Mouse (Mus musculus): ENCODE results near the gene Hagh. TPM values are rescaled to one million over a fixed set of nuclear protein-coding genes. Genes with fewer than 3 reads are reported as not detected.

Hagh gene
- polyA plus RNA-seq, 1 experiment, result not detected

DNA sequence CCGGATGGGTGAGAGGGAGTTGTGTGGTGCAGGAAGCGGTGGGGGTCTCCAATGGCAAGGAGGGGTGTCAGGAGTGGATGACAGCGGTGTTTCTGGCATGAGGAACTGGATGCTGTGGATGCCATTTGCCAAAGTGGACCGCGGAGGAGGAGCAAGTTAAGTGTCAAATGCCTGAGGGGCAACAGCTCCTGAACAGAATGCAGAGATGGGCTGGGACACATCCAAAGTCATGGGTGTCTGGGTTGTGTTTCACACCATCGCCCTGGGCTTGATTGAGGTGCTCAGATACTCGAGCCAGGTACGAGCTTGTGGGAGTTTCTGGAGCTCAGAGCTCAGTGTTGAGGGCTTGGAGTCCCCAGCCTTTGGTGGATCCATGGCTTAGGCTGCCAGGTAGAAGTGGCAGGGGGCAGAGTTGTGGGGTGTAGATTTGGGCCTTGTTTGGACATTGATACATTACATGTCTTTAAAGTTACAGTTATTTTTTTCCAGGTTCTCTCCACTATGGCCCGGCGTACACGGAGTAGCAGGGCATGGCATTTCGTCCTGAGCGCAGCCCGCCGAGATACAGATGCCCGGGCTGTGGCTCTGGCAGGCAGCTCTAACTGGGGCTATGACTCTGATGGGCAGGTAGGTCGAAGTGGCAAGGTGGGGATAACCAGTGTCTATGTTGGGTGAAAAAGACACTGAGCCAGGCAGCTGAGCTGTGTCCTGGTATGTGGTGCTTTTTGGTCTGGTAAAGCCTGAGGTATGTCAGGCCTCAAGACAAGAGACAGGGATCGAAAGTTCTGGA lies 47.5 kb downstream of the Hagh start:
- Histone ChIP-seq H3K27ac (ENCODE audit: insufficient read depth, low read depth, low read length) (0 out of 2 replicates have a peak overlapping the region, but pooled peaks have one; percentile 41), H3K4me1 (ENCODE audit: control insufficient read depth, insufficient read depth, low read length) (peaks cover 21% of the 10 kb centered on the region), H3K4me3 (ENCODE audit: insufficient read depth, low read depth, low read length) (peak overlapping the region; percentile 92)
- no peak for TF ChIP-seq POLR2A (IDR thresholded peaks at IDR 0.05; ENCODE audit: insufficient read depth, low read depth, low read length)
- TF ChIP-seq CTCF (IDR thresholded peaks at IDR 0.05; ENCODE audit: insufficient read depth, low read depth, low read length), result no peak
- 58% methylated on average over 18 of the region's 18 CpGs for WGBS

DNA sequence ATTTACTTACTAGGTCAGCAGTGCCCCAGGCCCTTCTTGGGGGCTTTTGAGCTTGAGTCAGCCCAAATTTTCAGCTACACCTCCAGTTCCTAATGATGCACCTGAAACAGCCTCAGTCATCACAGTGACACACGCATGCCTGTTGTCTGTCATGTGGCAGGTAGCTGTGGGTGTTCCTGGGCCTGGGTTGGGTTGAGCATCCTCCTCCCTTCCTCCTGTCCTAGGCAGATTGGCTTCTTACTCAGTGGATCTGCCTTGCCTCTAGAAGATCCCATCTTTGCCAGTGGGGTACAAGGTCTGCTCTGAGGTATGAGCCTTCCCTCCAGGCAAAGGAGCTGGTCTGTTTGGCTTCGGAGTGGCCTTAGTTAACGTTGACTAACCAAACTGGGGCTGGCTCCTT lies 48.9 kb downstream of the Hagh start:
- WGBS, result 84% methylated on average over 3 of the region's 3 CpGs
- TF ChIP-seq POLR2A (IDR thresholded peaks at IDR 0.05; ENCODE audit: insufficient read depth, low read depth, low read length) (no peak), CTCF (IDR thresholded peaks at IDR 0.05; ENCODE audit: insufficient read depth, low read depth, low read length) (no peak)
- H3K4me3 ChIP-seq (ENCODE audit: insufficient read depth, low read depth, low read length), result no peak overlapping the region

DNA sequence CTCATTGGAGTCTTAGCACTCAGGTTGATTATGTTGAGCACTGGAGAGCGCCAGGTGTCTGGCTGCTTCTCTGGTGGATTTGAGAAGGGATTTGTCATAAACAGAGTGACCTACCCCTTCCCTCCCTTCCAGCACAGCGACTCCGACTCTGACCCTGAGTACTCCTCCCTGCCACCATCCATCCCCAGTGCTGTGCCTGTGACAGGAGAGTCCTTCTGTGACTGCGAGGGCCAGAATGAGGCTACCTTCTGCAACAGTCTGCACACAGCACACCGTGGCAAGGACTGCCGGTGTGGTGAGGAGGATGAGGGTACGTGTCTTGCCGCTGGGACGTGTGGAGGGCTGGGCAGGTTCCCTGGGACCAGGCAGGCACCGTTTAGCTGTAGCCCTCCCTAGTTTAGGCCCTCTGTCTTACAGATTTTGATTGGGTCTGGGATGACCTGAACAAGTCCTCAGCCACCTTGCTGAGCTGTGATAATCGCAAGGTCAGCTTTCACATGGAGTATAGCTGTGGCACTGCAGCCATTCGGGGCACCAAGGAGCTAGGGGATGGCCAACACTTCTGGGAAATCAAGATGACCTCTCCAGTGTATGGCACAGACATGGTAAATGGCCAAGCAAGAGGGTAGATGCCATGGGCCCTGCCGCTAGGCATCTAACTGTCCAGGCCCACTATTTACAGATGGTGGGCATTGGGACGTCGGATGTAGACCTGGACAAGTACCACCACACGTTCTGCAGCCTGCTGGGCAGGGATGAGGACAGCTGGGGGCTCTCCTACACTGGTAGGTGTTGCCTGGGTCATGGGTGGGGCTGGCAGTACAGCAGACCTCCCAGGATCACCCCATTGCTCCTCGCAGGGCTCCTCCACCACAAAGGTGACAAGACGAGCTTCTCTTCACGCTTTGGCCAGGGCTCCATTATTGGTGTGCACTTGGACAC lies 50.5 kb downstream of the Hagh start:
- Histone ChIP-seq H3K4me3 (ENCODE audit: insufficient read depth, low read depth, low read length) (no peak overlapping the region), H3K27ac (ENCODE audit: insufficient read depth, low read depth, low read length) (no peak overlapping the region), H3K4me1 (ENCODE audit: control insufficient read depth, insufficient read depth, low read length) (peaks cover 30% of the 10 kb centered on the region)
- TF ChIP-seq CTCF (IDR thresholded peaks at IDR 0.05; ENCODE audit: insufficient read depth, low read depth, low read length), result no peak
- no peak for TF ChIP-seq POLR2A (IDR thresholded peaks at IDR 0.05; ENCODE audit: insufficient read depth, low read depth, low read length)
- WGBS, result 84% methylated on average over 19 of the region's 19 CpGs

More for the DNA sequence above, 48.9 kb downstream of the Hagh start:
- Histone ChIP-seq H3K27ac (ENCODE audit: insufficient read depth, low read depth, low read length) (no peak overlapping the region), H3K4me1 (ENCODE audit: control insufficient read depth, insufficient read depth, low read length) (peaks cover 31% of the 10 kb centered on the region)

DNA sequence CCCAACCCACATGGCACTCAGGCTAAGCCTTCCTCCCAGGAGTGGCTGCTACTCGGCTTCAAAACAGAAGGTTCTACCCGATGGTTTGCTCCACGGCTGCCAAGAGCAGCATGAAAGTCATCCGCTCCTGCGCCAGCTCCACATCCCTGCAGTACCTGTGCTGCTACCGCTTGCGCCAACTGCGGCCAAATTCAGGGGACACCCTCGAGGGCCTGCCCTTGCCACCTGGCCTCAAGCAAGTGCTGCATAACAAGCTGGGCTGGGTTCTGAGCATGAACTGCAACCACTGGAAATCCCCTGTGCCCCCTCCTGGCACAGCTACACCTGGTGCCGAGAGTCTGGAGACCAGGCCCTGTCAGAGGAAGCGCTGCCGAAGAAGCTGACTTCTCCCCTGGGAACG lies 51.4 kb downstream of the Hagh start:
- H3K4me3 ChIP-seq (ENCODE audit: insufficient read depth, low read depth, low read length), result no peak overlapping the region
- H3K27ac ChIP-seq (ENCODE audit: insufficient read depth, low read depth, low read length), result no peak overlapping the region
- 81% methylated on average over 13 of the region's 13 CpGs for WGBS
- TF ChIP-seq CTCF (IDR thresholded peaks at IDR 0.05; ENCODE audit: insufficient read depth, low read depth, low read length), result no peak
- TF ChIP-seq POLR2A (IDR thresholded peaks at IDR 0.05; ENCODE audit: insufficient read depth, low read depth, low read length), result no peak
- peaks cover 34% of the 10 kb centered on the region for H3K4me1 ChIP-seq (ENCODE audit: control insufficient read depth, insufficient read depth, low read length)

DNA sequence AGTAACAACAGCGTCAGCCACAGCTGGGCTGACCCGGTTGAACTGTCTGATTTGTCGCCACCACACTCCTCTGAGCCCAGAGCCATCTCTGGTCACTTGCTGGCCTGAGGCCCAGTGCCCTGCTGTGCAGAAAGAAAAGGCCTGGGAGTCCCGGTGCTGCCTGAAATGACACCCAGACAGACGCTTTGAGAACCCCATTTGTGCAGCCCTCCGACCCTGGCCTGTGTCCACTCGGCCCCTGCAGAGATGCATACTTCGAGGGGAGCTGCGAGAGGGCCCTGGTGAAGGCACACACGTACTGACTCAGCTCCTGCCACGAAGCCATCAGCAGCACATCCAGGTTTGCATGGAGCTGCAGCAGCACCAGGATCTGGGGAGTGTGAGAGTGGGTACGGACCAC lies 52.8 kb downstream of the Hagh start:
- Histone ChIP-seq H3K27ac (ENCODE audit: insufficient read depth, low read depth, low read length) (no peak overlapping the region), H3K4me3 (ENCODE audit: insufficient read depth, low read depth, low read length) (no peak overlapping the region), H3K4me1 (ENCODE audit: control insufficient read depth, insufficient read depth, low read length) (peaks cover 37% of the 10 kb centered on the region)
- 63% methylated on average over 12 of the region's 12 CpGs for WGBS
- no peak for TF ChIP-seq CTCF (IDR thresholded peaks at IDR 0.05; ENCODE audit: insufficient read depth, low read depth, low read length)
- TF ChIP-seq POLR2A (IDR thresholded peaks at IDR 0.05; ENCODE audit: insufficient read depth, low read depth, low read length), result no peak

DNA sequence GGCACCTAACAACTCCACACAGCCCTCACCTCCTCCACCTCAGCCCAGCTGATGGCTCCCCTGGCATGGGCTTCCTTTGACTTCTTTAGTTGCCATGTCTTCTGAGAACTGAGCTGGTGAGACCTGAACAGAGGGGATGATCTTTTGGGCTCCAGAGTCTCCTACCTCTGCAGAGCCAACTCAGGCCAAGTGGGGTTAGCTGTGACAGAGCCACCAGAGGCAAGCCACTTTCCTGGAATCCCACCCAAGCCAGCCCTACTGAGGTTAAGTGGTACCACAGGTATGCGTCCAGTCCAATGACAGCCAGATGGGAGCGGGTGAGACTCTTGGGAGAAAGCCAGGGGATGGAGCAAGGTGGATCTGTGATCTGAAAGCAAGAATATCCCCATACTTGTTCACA lies 53.3 kb downstream of the Hagh start:
- TF ChIP-seq POLR2A (IDR thresholded peaks at IDR 0.05; ENCODE audit: insufficient read depth, low read depth, low read length), result no peak
- no peak for TF ChIP-seq CTCF (IDR thresholded peaks at IDR 0.05; ENCODE audit: insufficient read depth, low read depth, low read length)
- Histone ChIP-seq H3K4me1 (ENCODE audit: control insufficient read depth, insufficient read depth, low read length) (peaks cover 41% of the 10 kb centered on the region), H3K27ac (ENCODE audit: insufficient read depth, low read depth, low read length) (no peak overlapping the region), H3K4me3 (ENCODE audit: insufficient read depth, low read depth, low read length) (no peak overlapping the region)
- WGBS, result 91% methylated on average over 2 of the region's 2 CpGs

DNA sequence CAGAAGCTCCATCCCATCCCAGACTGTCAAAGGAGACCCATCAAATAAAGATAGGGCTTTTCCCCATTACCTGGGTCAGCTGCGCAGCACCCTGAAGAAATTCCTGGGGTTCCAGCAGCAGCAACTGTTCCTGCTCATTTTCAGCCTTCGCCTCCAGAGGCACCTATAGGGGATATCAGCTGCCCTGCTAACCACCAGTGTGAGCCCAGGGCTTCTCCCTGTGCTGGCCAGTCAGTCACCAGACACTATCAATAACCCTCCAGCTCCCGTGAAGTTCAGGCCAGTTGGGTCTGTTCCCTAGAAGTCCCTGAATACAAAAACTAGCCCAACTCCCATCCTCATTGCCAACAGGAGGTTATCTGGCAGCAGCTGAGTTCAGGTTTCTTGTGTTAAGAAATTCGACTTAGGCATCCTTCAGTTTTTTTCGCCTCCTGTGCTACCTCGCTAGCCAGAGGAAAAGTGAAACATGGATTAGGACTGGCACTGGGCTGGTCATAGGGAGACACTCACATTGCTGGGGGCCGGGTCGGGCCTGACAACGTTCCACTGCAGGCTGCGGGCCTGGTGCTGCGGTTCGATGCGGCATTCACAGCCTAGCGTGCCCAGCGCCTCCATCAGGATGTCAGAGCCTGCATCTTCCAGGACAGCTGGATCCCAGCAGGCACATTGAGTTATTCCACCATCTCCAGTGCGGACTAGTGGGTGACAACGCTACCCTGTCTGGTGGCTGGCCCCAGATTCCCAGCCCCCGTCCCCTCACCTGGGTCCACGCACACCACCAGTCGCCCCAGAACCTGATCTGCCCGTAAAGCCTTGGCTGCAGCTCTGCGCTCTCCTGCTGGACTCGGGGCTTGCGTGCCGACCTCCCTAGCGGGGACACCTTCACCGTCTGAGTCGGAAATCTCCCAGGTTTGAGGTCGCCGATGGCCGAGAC lies 54.4 kb downstream of the Hagh start:
- Histone ChIP-seq H3K4me3 (ENCODE audit: insufficient read depth, low read depth, low read length) (peak overlapping the region; percentile 66), H3K4me1 (ENCODE audit: control insufficient read depth, insufficient read depth, low read length) (peaks cover 46% of the 10 kb centered on the region), H3K27ac (ENCODE audit: insufficient read depth, low read depth, low read length) (peak overlapping the region; percentile 38; the same call in 1 of the 2 replicates)
- 0 out of 2 replicates have a peak, but pooled peaks have one; percentile 5 for TF ChIP-seq CTCF (IDR thresholded peaks at IDR 0.05; ENCODE audit: insufficient read depth, low read depth, low read length)
- no peak; the same call in 1 of the 2 replicates for TF ChIP-seq POLR2A (IDR thresholded peaks at IDR 0.05; ENCODE audit: insufficient read depth, low read depth, low read length)
- WGBS, result 9% methylated on average over 31 of the region's 31 CpGs

DNA sequence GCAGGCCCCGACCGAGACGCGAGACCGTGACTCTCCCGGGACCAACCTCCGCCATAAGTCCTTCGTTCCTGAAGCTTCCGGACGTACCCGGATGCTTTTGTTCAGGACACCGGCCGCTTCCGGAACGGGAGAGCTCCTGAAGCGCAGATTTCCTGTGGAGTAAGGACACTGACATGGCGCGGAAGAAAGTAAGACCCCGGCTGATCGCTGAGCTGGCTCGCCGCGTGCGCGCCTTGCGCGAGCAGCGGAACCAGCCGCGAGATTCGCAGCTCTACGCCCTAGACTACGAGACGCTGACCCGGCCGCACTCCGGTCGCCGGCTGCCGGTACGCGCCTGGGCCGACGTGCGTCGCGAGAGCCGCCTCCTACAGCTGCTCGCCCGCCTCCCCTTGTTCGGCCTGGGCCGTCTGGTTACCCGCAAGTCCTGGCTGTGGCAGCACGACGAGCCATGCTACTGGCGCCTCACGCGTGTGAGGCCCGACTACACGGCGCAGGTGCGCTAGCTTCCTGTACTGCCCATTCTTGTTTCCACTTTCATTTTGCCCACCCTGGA lies 55.1 kb downstream of the Hagh start, which contains the start of the genes Eme2 and Mrps34:
Eme2 (minus strand) TSS at position 93 of the 553 bp plus-strand sequence.
Mrps34 (plus strand) TSS at position 122 of the 553 bp plus-strand sequence.
- Histone ChIP-seq H3K4me1 (ENCODE audit: control insufficient read depth, insufficient read depth, low read length) (peaks cover 42% of the 10 kb centered on the region), H3K27ac (ENCODE audit: insufficient read depth, low read depth, low read length) (peak within 1 kb of the TSS; percentile 38; the same call in 1 of the 2 replicates), H3K4me3 (ENCODE audit: insufficient read depth, low read depth, low read length) (peak within 1 kb of the TSS; percentile 66)
- TF ChIP-seq CTCF (IDR thresholded peaks at IDR 0.05; ENCODE audit: insufficient read depth, low read depth, low read length), result 0 out of 2 replicates have a peak, but pooled peaks have one; percentile 2
- TF ChIP-seq POLR2A (IDR thresholded peaks at IDR 0.05; ENCODE audit: insufficient read depth, low read depth, low read length), result peak; percentile 56; the same call in 1 of the 2 replicates
- WGBS, result under 1% methylated on average over 62 of the region's 62 CpGs
